Mouse (Mus musculus) kidney, adult 2 months (tissue): ENCODE data around the gene Adh6a. TPM values are rescaled to one million over a fixed set of nuclear protein-coding genes. Genes with fewer than 3 reads are reported as not detected.
A peak's percentile ranks its signal among the peaks of the same experiment; 100 is the strongest.

Source experiments
- DNase-seq: peaks from one replicate; pipeline ENCODE4 v3.0.0; 2021
- H3K27ac ChIP-seq: fragments of 200-500 bp; 2 replicates; pipeline ENCODE4 v1.5.1; 2012; ENCODE audit warnings: low read depth, low read length, control low read depth, inconsistent platforms; ENCODE audit not compliant: insufficient read depth
- H3K27me3 ChIP-seq: fragments of 200-500 bp; replicated peaks from 2 replicates; pipeline ENCODE4 v1.6.1; 2012; ENCODE audit warnings: mild to moderate bottlenecking, moderate library complexity, low read length, inconsistent platforms; ENCODE audit not compliant: control insufficient read depth, insufficient read depth
- H3K36me3 ChIP-seq: fragments of 200-500 bp; 2 replicates; pipeline ENCODE4 v1.6.1; 2012; ENCODE audit warnings: mild to moderate bottlenecking, moderate library complexity, low read length, inconsistent platforms; ENCODE audit not compliant: control insufficient read depth, insufficient read depth
- H3K4me1 ChIP-seq: fragments of 200-500 bp; 2 replicates; pipeline ENCODE4 v1.6.1; 2011; ENCODE audit warnings: low read length; ENCODE audit not compliant: control insufficient read depth, insufficient read depth
- H3K4me3 ChIP-seq: fragments of 200-500 bp; 2 replicates; pipeline ENCODE4 v1.5.1; 2011; ENCODE audit warnings: mild to moderate bottlenecking, low read depth, low read length, control low read depth; ENCODE audit not compliant: insufficient read depth
- CTCF ChIP-seq: fragments of 200-500 bp; conservative IDR thresholded peaks from 2 replicates; pipeline ENCODE4 v1.5.1; 2011; ENCODE audit warnings: low read depth, mild to moderate bottlenecking, control low read depth, low read length, moderate library complexity, mixed read lengths; ENCODE audit not compliant: insufficient read depth, insufficient read length
- POLR2A ChIP-seq: fragments of 200-500 bp; IDR thresholded peaks from one replicate; pipeline ENCODE4 v1.6.1; 2011; ENCODE audit warnings: low read depth, low read length, control low read depth
- WGBS: fragments of 180-500 bp; shearing (Covaris S2); methylation state at CpG from one replicate; pipeline ENCODE4 v1.1.7; 2018; 5-methylcytosine and 5-hydroxymethylcytosine counted together
- polyA plus RNA-seq: library from polyadenylated mRNA; depleted of rRNA; stranded (reverse); fragments of >200 nt; gene quantifications from 2 replicates; pipeline ENCODE4 v1.2.3, GENCODE M21; 2012

Adh6a gene
- polyA plus RNA-seq, 1 experiment = 0.23 TPM

- TF ChIP-seq POLR2A (no peak), CTCF (no peak)
- H3K4me3 ChIP-seq = no peak overlapping the region
- no peak for DNase-seq
- H3K27ac ChIP-seq = no peak overlapping the region
- H3K27me3 ChIP-seq = no peaks in the 10 kb centered on the region; the same call in 1 of the 2 replicates
- WGBS = 92% methylated on average over 17 of the region's 17 CpGs
- H3K36me3 ChIP-seq = no peaks in the 10 kb centered on the region
- H3K4me1 ChIP-seq = no peaks in the 10 kb centered on the region
Measured at GRCm38 (mm10) chr3:138325001-138325400, 11.9 kb downstream of the Adh6a start.

GRCm38 (mm10) chr3:138325466-138325865, 12.4 kb downstream of the Adh6a start:
- WGBS = 92% methylated on average over 6 of the region's 6 CpGs
- DNase-seq = no peak
- Histone ChIP-seq H3K4me3 (no peak overlapping the region), H3K27me3 (no peaks in the 10 kb centered on the region; the same call in 1 of the 2 replicates), H3K36me3 (no peaks in the 10 kb centered on the region), H3K4me1 (no peaks in the 10 kb centered on the region), H3K27ac (no peak overlapping the region)
- no peak for TF ChIP-seq CTCF
- no peak for TF ChIP-seq POLR2A

GRCm38 (mm10) chr3:138333910-138334309, 20.8 kb downstream of the Adh6a start:
- Histone ChIP-seq H3K4me1 (no peaks in the 10 kb centered on the region), H3K27me3 (no peaks in the 10 kb centered on the region), H3K36me3 (no peaks in the 10 kb centered on the region), H3K27ac (no peak overlapping the region), H3K4me3 (no peak overlapping the region)
- no peak for DNase-seq
- 90% methylated on average over 8 of the region's 8 CpGs for WGBS
- TF ChIP-seq POLR2A (no peak), CTCF (no peak)

GRCm38 (mm10) chr3:138334320-138334719, 21.2 kb downstream of the Adh6a start:
- no peak for DNase-seq
- WGBS = 90% methylated on average over 4 of the region's 4 CpGs

GRCm38 (mm10) chr3:138335566-138335965, 22.5 kb downstream of the Adh6a start:
- H3K27ac ChIP-seq = no peak overlapping the region
- TF ChIP-seq CTCF (no peak), POLR2A (no peak)
- H3K4me1 ChIP-seq = peaks cover 6% of the 10 kb centered on the region; the same call in 1 of the 2 replicates
- DNase-seq = no peak
- H3K36me3 ChIP-seq = no peaks in the 10 kb centered on the region
- H3K4me3 ChIP-seq = no peak overlapping the region
- H3K27me3 ChIP-seq = no peaks in the 10 kb centered on the region
- 92% methylated on average over 1 of the region's 1 CpGs for WGBS

More at GRCm38 (mm10) chr3:138334320-138334719, 21.2 kb downstream of the Adh6a start:
- Histone ChIP-seq H3K4me1 (peaks cover under 1% of the 10 kb centered on the region; the same call in 1 of the 2 replicates), H3K4me3 (no peak overlapping the region), H3K27ac (no peak overlapping the region), H3K27me3 (no peaks in the 10 kb centered on the region), H3K36me3 (no peaks in the 10 kb centered on the region)
- TF ChIP-seq POLR2A (no peak), CTCF (no peak)

GRCm38 (mm10) chr3:138336104-138336754, 23.1 kb downstream of the Adh6a start:
- DNase-seq = peak; percentile 33
- peaks cover 6% of the 10 kb centered on the region; the same call in 1 of the 2 replicates for H3K4me1 ChIP-seq
- TF ChIP-seq CTCF = no peak
- TF ChIP-seq POLR2A = no peak
- 56% methylated on average over 3 of the region's 3 CpGs for WGBS
- H3K4me3 ChIP-seq = no peak overlapping the region
- no peaks in the 10 kb centered on the region for H3K36me3 ChIP-seq
- no peaks in the 10 kb centered on the region for H3K27me3 ChIP-seq
- H3K27ac ChIP-seq = no peak overlapping the region

GRCm38 (mm10) chr3:138341471-138341870, 28.4 kb downstream of the Adh6a start, which contains the start of gene Adh6b:
TSS of gene Adh6b (plus strand) at chr3:138341775.
- TF ChIP-seq POLR2A (no peak), CTCF (no peak)
- Histone ChIP-seq H3K27ac (no peak within 1 kb of the TSS), H3K4me1 (peaks cover 6% of the 10 kb centered on the region; the same call in 1 of the 2 replicates), H3K27me3 (no peaks in the 10 kb centered on the region), H3K36me3 (no peaks in the 10 kb centered on the region), H3K4me3 (no peak within 1 kb of the TSS)
- DNase-seq = no peak
- WGBS = 76% methylated on average over 14 of the region's 14 CpGs
